Mouse (Mus musculus) lung, adult 2 months (tissue): ENCODE results near the gene Fgf12.

Source experiments
- CTCF ChIP-seq: fragments of 200-500 bp; IDR thresholded peaks from 2 replicates; pipeline ENCODE4 v1.5.1; 2011; ENCODE audit warnings: mild to moderate bottlenecking, low read length, control low read depth; ENCODE audit not compliant: insufficient read depth
- POLR2A ChIP-seq: fragments of 200-500 bp; IDR thresholded peaks from 2 replicates; pipeline ENCODE4 v1.6.1; 2011; ENCODE audit warnings: low read depth, mild to moderate bottlenecking, control low read depth, low read length, borderline replicate concordance; ENCODE audit errors: extremely low read depth

- no peak for TF ChIP-seq CTCF
- no peak for TF ChIP-seq POLR2A
These were observed 149.7 kb downstream of the Fgf12 start for GRCm38 (mm10) chr16:28603155-28603554.
